Mouse (Mus musculus) embryonic facial prominence, embryonic 12.5 days (tissue): ENCODE data around the gene Dner. TPM values are rescaled to one million over a fixed set of nuclear protein-coding genes. Genes with fewer than 3 reads are reported as not detected.

ENCODE experiments used
- ATAC-seq: fragments of 200-750 bp; cut with Nextera tagmentation; 2 replicates; pipeline ENCODE4 v1.8.0; 2017; ENCODE audit not compliant: insufficient number of reproducible peaks, insufficient read depth, low FRiP score, low TSS enrichment
- H3K27ac ChIP-seq: fragments of 300-500 bp; sonication (generic); 2 replicates; pipeline ENCODE4 v1.5.1; 2016; ENCODE audit warnings: mild to moderate bottlenecking
- H3K27me3 ChIP-seq: fragments of 300-500 bp; sonication (generic); 2 replicates; pipeline ENCODE4 v1.6.1; 2016; ENCODE audit warnings: mild to moderate bottlenecking, moderate library complexity
- H3K36me3 ChIP-seq: fragments of 300-500 bp; sonication (generic); 2 replicates; pipeline ENCODE4 v1.6.1; 2016; ENCODE audit warnings: mild to moderate bottlenecking
- H3K4me1 ChIP-seq: fragments of 300-500 bp; sonication (generic); 2 replicates; pipeline ENCODE4 v1.6.1; 2016
- H3K4me2 ChIP-seq: fragments of 300-500 bp; sonication (generic); replicated peaks from 2 replicates; pipeline ENCODE4 v1.6.1; 2016; ENCODE audit warnings: mild to moderate bottlenecking, moderate library complexity
- H3K4me3 ChIP-seq: fragments of 300-500 bp; sonication (generic); 2 replicates; pipeline ENCODE4 v1.5.1; 2016; ENCODE audit warnings: mild to moderate bottlenecking
- H3K9ac ChIP-seq: fragments of 300-500 bp; sonication (generic); 2 replicates; pipeline ENCODE4 v1.6.1; 2016; ENCODE audit warnings: mild to moderate bottlenecking, moderate library complexity
- H3K9me3 ChIP-seq: fragments of 300-500 bp; sonication (generic); 2 replicates; pipeline ENCODE4 v1.6.1; 2016; ENCODE audit warnings: mild to moderate bottlenecking, moderate library complexity
- WGBS: fragments of 180-500 bp; shearing (Covaris S2); methylation state at CpG from one replicate; pipeline ENCODE4 v1.1.7; 2016; 5-methylcytosine and 5-hydroxymethylcytosine counted together
- polyA plus RNA-seq: library from polyadenylated mRNA; unstranded; fragments of >200 nt; fragmentation: Nextera tagmentation; extraction: Ambion mirVana; gene quantifications from 2 replicates; pipeline ENCODE4 v1.2.1, GENCODE M21; 2016

Dner gene
- polyA plus RNA-seq, 1 experiment from 2014 or later = 9.0 TPM

GRCm38 (mm10) chr1:84386481-84387146 lies 309.4 kb downstream of the Dner start:
- H3K4me3 ChIP-seq = no peak overlapping the region
- H3K9ac ChIP-seq = no peak overlapping the region
- H3K36me3 ChIP-seq = no peaks in the 10 kb centered on the region
- no peak overlapping the region for H3K27ac ChIP-seq
- H3K27me3 ChIP-seq = no peaks in the 10 kb centered on the region
- WGBS = 85% methylated on average over 8 of the region's 8 CpGs
- no peaks in the 10 kb centered on the region for H3K4me1 ChIP-seq
- no peak for ATAC-seq
- no peak overlapping the region for H3K4me2 ChIP-seq
- H3K9me3 ChIP-seq = no peaks in the 10 kb centered on the region

- Histone ChIP-seq H3K27me3 (no peaks in the 10 kb centered on the region), H3K36me3 (no peaks in the 10 kb centered on the region), H3K4me2 (no peak overlapping the region), H3K9me3 (no peaks in the 10 kb centered on the region), H3K4me1 (no peaks in the 10 kb centered on the region), H3K4me3 (no peak overlapping the region), H3K27ac (no peak overlapping the region), H3K9ac (no peak overlapping the region)
- no peak for ATAC-seq
- WGBS = 80% methylated on average over 1 of the region's 1 CpGs
Observed at GRCm38 (mm10) chr1:84382709-84383108, 313.3 kb downstream of the Dner start.

GRCm38 (mm10) chr1:84382064-84382463 lies 314.0 kb downstream of the Dner start:
- H3K4me2 ChIP-seq = no peak overlapping the region
- 90% methylated on average over 5 of the region's 5 CpGs for WGBS
- ATAC-seq = no peak
- no peaks in the 10 kb centered on the region for H3K4me1 ChIP-seq
- no peaks in the 10 kb centered on the region for H3K9me3 ChIP-seq
- no peak overlapping the region for H3K9ac ChIP-seq
- no peaks in the 10 kb centered on the region for H3K36me3 ChIP-seq
- no peak overlapping the region for H3K27ac ChIP-seq
- H3K4me3 ChIP-seq = no peak overlapping the region
- H3K27me3 ChIP-seq = no peaks in the 10 kb centered on the region

- ATAC-seq = no peak
- H3K9ac ChIP-seq = no peak overlapping the region
- no peak overlapping the region for H3K4me2 ChIP-seq
- no peaks in the 10 kb centered on the region for H3K27me3 ChIP-seq
- no peak overlapping the region for H3K4me3 ChIP-seq
- no peaks in the 10 kb centered on the region for H3K9me3 ChIP-seq
- no peaks in the 10 kb centered on the region for H3K4me1 ChIP-seq
- 73% methylated on average over 3 of the region's 3 CpGs for WGBS
- no peaks in the 10 kb centered on the region for H3K36me3 ChIP-seq
- no peak overlapping the region for H3K27ac ChIP-seq
Observed at GRCm38 (mm10) chr1:84380895-84381294, 315.1 kb downstream of the Dner start.

- 64% methylated on average over 3 of the region's 3 CpGs for WGBS
- Histone ChIP-seq H3K27ac (no peak overlapping the region), H3K27me3 (no peaks in the 10 kb centered on the region), H3K9me3 (no peaks in the 10 kb centered on the region), H3K4me3 (no peak overlapping the region), H3K36me3 (no peaks in the 10 kb centered on the region), H3K9ac (no peak overlapping the region), H3K4me1 (no peaks in the 10 kb centered on the region), H3K4me2 (no peak overlapping the region)
- no peak for ATAC-seq
Observed at GRCm38 (mm10) chr1:84367733-84368132, 328.3 kb downstream of the Dner start.

- Histone ChIP-seq H3K4me3 (no peak overlapping the region), H3K4me1 (no peaks in the 10 kb centered on the region), H3K36me3 (no peaks in the 10 kb centered on the region), H3K9ac (no peak overlapping the region), H3K4me2 (no peak overlapping the region), H3K27ac (no peak overlapping the region), H3K27me3 (no peaks in the 10 kb centered on the region), H3K9me3 (no peaks in the 10 kb centered on the region)
- ATAC-seq = no peak
- WGBS = 76% methylated on average over 3 of the region's 3 CpGs
Observed at GRCm38 (mm10) chr1:84366553-84366952, 329.5 kb downstream of the Dner start.

GRCm38 (mm10) chr1:84363967-84364366 lies 332.1 kb downstream of the Dner start, which contains the start of gene Pid1:
TSS of gene Pid1 (minus strand) at chr1:84364180.
- Histone ChIP-seq H3K9me3 (no peaks in the 10 kb centered on the region), H3K4me3 (no peak within 1 kb of the TSS)
- 83% methylated on average over 8 of the region's 8 CpGs for WGBS

GRCm38 (mm10) chr1:84362709-84363617 lies 333.1 kb downstream of the Dner start:
- Histone ChIP-seq H3K4me2 (no peak overlapping the region), H3K9ac (no peak overlapping the region), H3K27ac (no peak overlapping the region), H3K4me1 (no peaks in the 10 kb centered on the region), H3K36me3 (no peaks in the 10 kb centered on the region), H3K27me3 (no peaks in the 10 kb centered on the region), H3K4me3 (no peak overlapping the region), H3K9me3 (no peaks in the 10 kb centered on the region)
- no peak for ATAC-seq
- 84% methylated on average over 7 of the region's 7 CpGs for WGBS

More at GRCm38 (mm10) chr1:84363967-84364366, 332.1 kb downstream of the Dner start, which contains the start of gene Pid1:
- ATAC-seq = no peak
- no peaks in the 10 kb centered on the region for H3K36me3 ChIP-seq
- no peaks in the 10 kb centered on the region for H3K4me1 ChIP-seq
- no peak within 1 kb of the TSS for H3K27ac ChIP-seq
- no peak within 1 kb of the TSS for H3K9ac ChIP-seq
- no peak within 1 kb of the TSS for H3K4me2 ChIP-seq
- H3K27me3 ChIP-seq = no peaks in the 10 kb centered on the region

- Histone ChIP-seq H3K9me3 (no peaks in the 10 kb centered on the region), H3K9ac (no peak overlapping the region), H3K27me3 (no peaks in the 10 kb centered on the region), H3K27ac (no peak overlapping the region), H3K4me3 (no peak overlapping the region), H3K36me3 (no peaks in the 10 kb centered on the region), H3K4me1 (no peaks in the 10 kb centered on the region), H3K4me2 (no peak overlapping the region)
- WGBS = 52% methylated on average over 1 of the region's 1 CpGs
- ATAC-seq = no peak
Observed at GRCm38 (mm10) chr1:84362209-84362608, 333.8 kb downstream of the Dner start.

GRCm38 (mm10) chr1:84361389-84361788 lies 334.6 kb downstream of the Dner start:
- 76% methylated on average over 3 of the region's 3 CpGs for WGBS
- H3K9me3 ChIP-seq = no peaks in the 10 kb centered on the region
- no peak overlapping the region for H3K27ac ChIP-seq

GRCm38 (mm10) chr1:84359611-84360500 lies 336.2 kb downstream of the Dner start:
- Histone ChIP-seq H3K9me3 (no peaks in the 10 kb centered on the region), H3K4me1 (no peaks in the 10 kb centered on the region), H3K4me3 (no peak overlapping the region), H3K27ac (no peak overlapping the region), H3K36me3 (no peaks in the 10 kb centered on the region), H3K27me3 (no peaks in the 10 kb centered on the region), H3K4me2 (no peak overlapping the region), H3K9ac (no peak overlapping the region)
- no peak for ATAC-seq
- WGBS = 80% methylated on average over 6 of the region's 6 CpGs

More at GRCm38 (mm10) chr1:84361389-84361788, 334.6 kb downstream of the Dner start:
- ATAC-seq = no peak
- Histone ChIP-seq H3K4me1 (no peaks in the 10 kb centered on the region), H3K36me3 (no peaks in the 10 kb centered on the region), H3K27me3 (no peaks in the 10 kb centered on the region), H3K4me2 (no peak overlapping the region), H3K9ac (no peak overlapping the region), H3K4me3 (no peak overlapping the region)
